Mouse (Mus musculus): ENCODE data around the gene Rbpjl.

- TF ChIP-seq ZC3H11A (IDR thresholded peaks at IDR 0.05; ENCODE audit: borderline replicate concordance, low read depth, low read length) (no peak), CHD2 (IDR thresholded peaks at IDR 0.05; ENCODE audit: low read depth, low read length) (no peak), HCFC1 (IDR thresholded peaks at IDR 0.05; ENCODE audit: borderline replicate concordance, insufficient read depth, low read length) (no peak), ZNF384 (IDR thresholded peaks at IDR 0.05; ENCODE audit: low read depth, low read length) (no peak)
Measured at GRCm38 (mm10) chr2:164435216-164436090, 32.5 kb downstream of the Rbpjl start.
